Mouse (Mus musculus): ENCODE measurements around the gene Ptprj. TPM values are rescaled to one million over a fixed set of nuclear protein-coding genes. Genes with fewer than 3 reads are reported as not detected.

Ptprj gene
- polyA plus RNA-seq (2012; rRNA removed), result 12.6 and 13.2 TPM in 2 replicates

DNA sequence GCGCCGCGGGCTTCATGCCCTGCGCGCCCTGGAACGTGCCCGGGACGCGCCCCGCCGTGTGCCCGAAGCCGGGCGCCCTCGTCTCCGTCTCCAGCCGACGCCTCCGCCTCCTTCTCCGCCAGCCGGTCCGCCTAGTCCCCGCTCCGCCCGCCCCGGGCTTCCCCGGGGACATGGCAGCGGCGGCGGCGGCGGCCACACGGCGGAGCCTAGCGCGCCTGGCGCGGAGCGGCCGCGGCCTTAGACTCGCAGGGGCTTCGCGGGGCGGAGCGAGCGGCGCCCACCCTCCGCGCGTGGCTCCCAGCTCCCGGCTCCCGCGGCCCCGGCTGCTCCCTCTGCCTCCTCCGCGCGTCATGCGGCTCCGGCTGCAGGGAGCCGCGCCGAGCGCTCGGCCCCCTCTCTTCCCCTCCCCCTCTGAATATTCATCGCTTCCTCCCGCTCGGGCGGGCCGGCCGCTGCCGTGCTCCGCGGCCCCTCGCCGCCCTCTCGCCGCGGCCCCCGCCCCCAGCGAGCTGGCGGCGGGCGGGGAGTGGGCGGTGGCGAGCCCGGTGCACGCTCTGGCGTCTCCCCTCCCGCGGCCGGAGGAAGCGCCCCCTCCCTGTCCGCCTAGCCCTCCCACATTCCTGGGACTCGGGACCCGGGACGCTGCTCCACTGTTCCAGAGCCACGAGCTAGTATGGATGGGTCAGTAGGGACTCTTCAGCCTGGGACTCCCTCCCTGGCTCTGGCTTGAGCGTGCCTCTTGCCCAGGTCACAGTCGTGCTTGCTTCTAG is at the start of gene Ptprj:
Gene Ptprj, minus strand, starts transcription at position 412 of the 770 bp plus-strand sequence.

DNA sequence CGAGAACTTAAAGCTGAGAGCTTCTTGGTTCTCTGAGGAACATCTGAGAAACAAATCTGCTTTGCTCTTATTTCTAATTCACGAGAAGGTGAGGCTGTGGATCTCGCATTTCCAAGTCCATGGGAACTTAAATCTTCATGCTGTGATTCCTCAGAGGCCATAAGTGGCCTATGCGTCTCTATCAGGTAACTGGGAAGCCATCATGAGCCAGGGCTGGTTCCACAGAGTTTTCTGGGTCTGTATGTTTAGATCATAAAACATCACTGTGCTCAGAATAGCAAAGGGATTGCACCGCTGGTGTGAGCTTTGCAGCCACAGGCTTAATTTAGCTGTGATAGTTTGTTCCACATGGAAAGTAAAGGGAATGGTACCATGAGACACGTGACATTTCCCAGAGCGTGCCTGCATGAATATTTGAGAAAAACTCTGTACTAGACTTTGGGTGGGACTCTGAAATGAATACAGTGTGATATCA is 181.8 kb downstream of the Ptprj start, which contains the start of gene Olfr1274-ps:
Gene Olfr1274-ps, plus strand, starts transcription at position 51 of the 475 bp plus-strand sequence.

Other genes starting within 250 kb of the Ptprj start
- not detected in 2 replicates for gene Olfr1274-ps, start 182.0 kb downstream of the Ptprj start, polyA plus RNA-seq (2012; rRNA removed)
- 17.4 and 21.1 TPM in 2 replicates for gene Nup160, start 96.6 kb upstream of the Ptprj start, polyA plus RNA-seq (2012; rRNA removed)
- gene Fnbp4, start 164.7 kb upstream of the Ptprj start, polyA plus RNA-seq (2012; rRNA removed), result 93.4 and 106 TPM in 2 replicates
- gene Agbl2, start 202.1 kb upstream of the Ptprj start, polyA plus RNA-seq (2012; rRNA removed), result 0.61 and 0.71 TPM in 2 replicates